Mouse (Mus musculus) brain, embryonic 14.5 days (tissue): ENCODE results near the gene Cers6.

Source experiments
- CTCF ChIP-seq: fragments of 200-500 bp; IDR thresholded peaks from 2 replicates; pipeline ENCODE4 v1.5.1; 2012; ENCODE audit warnings: inconsistent platforms, mild to moderate bottlenecking, moderate library complexity, borderline replicate concordance; ENCODE audit not compliant: insufficient read depth, insufficient read length; ENCODE audit errors: extremely low read depth
- POLR2A ChIP-seq: fragments of 200-500 bp; IDR thresholded peaks from 2 replicates; pipeline ENCODE4 v1.6.1; 2012; ENCODE audit warnings: mild to moderate bottlenecking, inconsistent platforms, borderline replicate concordance; ENCODE audit not compliant: poor library complexity, insufficient read depth, insufficient read length, severe bottlenecking; ENCODE audit errors: extremely low read depth

DNA sequence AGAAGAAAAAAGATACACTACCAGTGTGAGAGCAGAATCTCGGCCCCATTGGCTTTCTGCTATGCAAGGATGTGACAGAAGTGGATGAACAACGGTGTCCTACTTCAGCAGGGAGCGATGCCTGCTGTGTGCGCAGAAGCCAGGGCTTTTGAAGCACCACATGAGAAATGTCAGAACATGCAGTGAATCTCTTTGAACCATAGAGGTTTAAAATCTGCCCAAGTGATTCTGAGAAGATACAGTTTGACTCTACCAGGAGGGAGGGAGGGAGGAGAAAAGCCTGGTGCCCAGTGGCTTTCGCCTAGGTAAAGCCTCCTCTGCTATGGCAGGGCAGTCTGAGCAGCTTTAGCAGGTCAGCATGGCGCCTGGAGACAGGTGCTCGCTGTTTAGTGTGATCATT is 96.6 kb downstream of the Cers6 start:
- TF ChIP-seq CTCF (no peak), POLR2A (no peak)
